Mouse (Mus musculus): ENCODE results near the gene Dnttip2.

GRCm38 (mm10) chr3:122330484-122330883 lies 56.3 kb downstream of the Dnttip2 start:
- TF ChIP-seq POLR2A (IDR thresholded peaks at IDR 0.05; ENCODE audit: insufficient read depth, low read depth, low read length) (no peak), CTCF (IDR thresholded peaks at IDR 0.05) (no peak)
